Mouse (Mus musculus) ES-Bruce4 (cell line): ENCODE results near the gene Apoc3.

Experiments used
- CTCF ChIP-seq: IDR thresholded peaks from one replicate; pipeline ENCODE4 v1.8.1; 2011; ENCODE audit warnings: low read depth, low read length
- POLR2A ChIP-seq: IDR thresholded peaks from one replicate; pipeline ENCODE4 v1.8.1; 2011; ENCODE audit warnings: low read length; ENCODE audit not compliant: insufficient read depth

- TF ChIP-seq CTCF = no peak
- no peak for TF ChIP-seq POLR2A
Observed at GRCm38 (mm10) chr9:46198461-46198860, 37.0 kb downstream of the Apoc3 start.
